Mouse (Mus musculus): ENCODE results near the gene Gabarap.

GRCm38 (mm10) chr11:69945216-69945615 is 45.7 kb upstream of the Gabarap start:
- no peak for TF ChIP-seq CTCF (conservative IDR thresholded peaks at IDR 0.05 in 1 of 2, IDR thresholded peaks at IDR 0.05 in 1 of 2; ENCODE audit: low read depth in 2 of 2, low read length in 2 of 2)
- TF ChIP-seq USF2 (conservative IDR thresholded peaks at IDR 0.05; ENCODE audit: low read depth, low read length): no peak
- TF ChIP-seq SMC3 (IDR thresholded peaks at IDR 0.05; ENCODE audit: low read depth, low read length): no peak
- no peak for TF ChIP-seq E2F4 (IDR thresholded peaks at IDR 0.05; ENCODE audit: insufficient replicate concordance, low read depth, low read length)
- TF ChIP-seq GABPA (IDR thresholded peaks at IDR 0.05; ENCODE audit: insufficient replicate concordance, low read depth, low read length): no peak
- no peak for TF ChIP-seq HCFC1 (IDR thresholded peaks at IDR 0.05; ENCODE audit: low read depth, low read length)
- no peak for TF ChIP-seq ZC3H11A (IDR thresholded peaks at IDR 0.05; ENCODE audit: low read depth, low read length)
- no peak for TF ChIP-seq MXI1 (IDR thresholded peaks at IDR 0.05; ENCODE audit: low read depth, low read length)
